Mouse (Mus musculus) right cerebral cortex, postnatal 25 days (tissue): ENCODE data around the gene Atxn2l.

ENCODE experiments used
- DNase-seq: peaks from one replicate; pipeline ENCODE4 v3.0.0; 2022

Gene Atxn2l

DNA sequence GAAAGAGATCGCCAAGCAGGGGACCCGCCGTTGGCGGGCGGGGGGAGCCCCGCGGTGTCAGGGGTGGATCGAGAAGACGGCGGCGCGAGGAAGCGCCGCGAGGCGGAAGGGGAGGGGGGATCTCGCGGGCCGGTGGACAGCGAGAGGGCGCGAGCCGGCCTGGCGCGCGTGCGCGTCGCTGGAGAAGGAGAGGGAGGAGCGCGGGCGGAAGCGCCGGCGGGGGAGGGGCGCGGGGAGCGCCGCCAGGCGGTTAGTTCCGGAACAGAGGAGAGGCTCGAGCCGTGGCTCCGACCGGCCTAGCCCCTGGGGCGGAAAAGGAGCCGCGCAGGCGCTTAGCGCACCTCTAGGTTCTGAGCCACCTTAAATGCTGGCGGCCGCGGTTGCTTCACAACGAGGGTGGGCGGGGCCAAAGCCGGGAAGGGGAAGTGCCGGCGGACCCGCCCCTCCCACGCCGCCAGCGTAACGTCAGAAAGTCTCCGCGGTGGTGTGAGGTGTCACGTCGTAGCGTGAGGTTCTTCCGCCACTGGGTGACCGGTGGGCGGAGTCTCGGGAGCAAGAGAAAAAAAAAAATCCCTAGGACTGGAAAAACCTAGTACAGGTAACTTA, at the start of gene Atxn2l:
Gene Atxn2l, minus strand, starts transcription at position 165 of the 606 bp plus-strand sequence.
- peak; percentile 98 for DNase-seq

DNA sequence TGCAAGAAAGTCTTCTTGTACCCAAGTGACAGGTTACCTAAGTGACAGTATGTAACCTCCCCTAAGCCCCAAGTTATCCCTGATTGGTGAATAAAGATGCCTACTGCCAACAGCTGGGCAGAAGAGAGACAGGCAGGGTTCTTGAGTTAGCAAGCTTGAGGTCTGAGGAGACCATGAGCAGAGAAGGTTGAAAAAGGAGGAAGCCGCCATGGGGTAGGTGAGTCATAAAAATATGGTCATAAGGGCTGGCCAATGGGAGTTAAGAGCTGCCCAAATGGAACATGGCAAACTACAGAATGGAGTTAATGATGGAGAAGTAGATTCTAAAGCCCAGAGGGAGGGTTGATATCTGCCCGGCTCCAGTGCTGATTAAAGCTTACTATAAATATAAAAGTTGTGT, 42.4 kb upstream of the Atxn2l start:
- no peak for DNase-seq

DNA sequence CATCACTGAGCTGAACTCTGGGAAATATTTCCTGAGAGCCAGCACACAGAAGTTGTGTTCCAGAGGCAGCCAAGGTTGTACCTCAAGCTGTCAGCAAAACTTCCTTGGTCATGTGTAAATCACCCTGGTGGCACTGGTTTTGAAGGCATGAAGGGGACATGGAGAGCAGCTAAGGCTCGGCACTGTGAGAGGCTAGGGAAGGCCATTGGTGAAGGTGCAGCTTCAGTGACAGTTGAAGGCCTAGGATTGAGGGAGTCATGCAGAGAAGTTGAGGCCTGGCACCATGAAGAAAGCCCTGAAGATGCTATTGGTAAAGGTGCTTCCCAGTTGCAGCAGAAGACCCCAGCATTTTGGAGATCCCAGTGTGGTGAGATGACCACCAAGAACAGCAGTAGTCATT, 38.4 kb upstream of the Atxn2l start:
- DNase-seq = no peak

DNA sequence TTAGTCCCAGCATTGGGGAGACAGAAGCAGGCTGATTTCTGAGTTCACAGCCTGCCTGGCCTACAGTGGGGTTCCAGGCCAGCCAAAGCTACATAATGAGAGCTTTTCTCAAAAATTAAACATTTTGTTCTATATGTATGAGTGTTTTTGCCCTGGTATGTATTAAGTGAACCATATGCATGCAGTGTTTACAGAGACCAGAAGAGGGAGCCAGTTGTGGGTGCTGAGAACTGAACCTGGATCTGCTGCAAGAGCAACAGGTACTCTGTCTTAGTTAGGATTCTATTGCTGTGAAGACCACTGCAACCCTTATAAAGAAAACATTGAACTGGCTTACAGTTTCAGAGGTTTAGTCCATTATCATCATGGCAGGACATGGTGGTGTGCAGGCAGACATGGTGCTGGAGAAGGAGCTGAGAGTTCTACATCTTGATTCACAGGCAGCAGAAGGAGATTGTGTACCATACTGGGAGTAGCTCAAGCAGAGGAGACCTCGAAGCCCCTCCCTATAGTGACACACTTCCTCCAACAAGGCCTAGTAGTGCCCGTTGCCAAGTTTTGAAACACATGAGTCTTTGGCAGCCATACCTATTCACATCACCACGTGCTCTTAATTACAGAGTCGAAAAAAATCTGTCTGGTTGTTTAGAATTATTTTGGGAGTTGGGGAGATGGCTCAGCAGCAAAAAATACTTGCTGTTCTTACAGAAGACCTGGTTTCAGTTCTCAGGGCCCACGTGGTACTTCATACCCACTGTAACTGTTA, 34.8 kb upstream of the Atxn2l start:
- DNase-seq = no peak

DNA sequence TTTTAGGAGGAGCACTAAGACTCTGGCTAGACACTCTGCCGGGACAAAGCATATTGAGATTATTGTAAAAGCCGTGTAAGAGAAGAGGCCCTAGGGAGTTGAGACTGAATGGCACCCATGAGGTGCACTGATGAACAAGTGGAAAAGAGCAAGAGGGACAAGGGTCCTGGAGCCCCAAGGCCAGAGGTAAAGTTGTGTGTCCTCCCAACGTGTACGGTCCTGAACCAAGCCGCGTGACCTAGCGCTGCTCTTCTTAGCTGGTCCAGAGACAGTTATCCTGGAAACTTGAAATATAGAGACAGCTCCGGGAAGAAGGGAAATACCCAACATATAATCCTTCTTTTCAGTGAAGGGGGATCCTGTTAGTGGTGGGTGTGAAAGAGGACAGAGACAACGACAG, 33.2 kb upstream of the Atxn2l start:
- DNase-seq = no peak

DNA sequence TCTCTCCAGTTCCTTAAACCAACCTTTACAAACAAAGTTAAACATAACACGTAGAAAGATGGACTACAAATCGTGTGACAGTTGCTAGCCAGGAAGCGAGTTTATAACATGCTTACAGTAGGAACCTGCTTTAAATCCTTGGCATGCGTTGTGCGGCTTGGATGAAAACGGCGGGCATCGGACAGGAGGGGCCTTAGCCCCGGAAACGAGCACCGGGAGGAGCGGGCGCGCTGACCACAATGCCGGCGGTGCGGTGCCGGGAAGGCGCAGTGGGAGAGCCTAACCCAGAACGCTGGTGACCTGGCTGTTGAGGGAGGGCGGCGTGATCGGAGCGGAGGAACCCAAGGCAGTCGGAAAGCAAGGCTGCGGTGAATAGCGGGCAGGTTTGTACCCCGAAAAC, 32.5 kb upstream of the Atxn2l start:
- no peak for DNase-seq

DNA sequence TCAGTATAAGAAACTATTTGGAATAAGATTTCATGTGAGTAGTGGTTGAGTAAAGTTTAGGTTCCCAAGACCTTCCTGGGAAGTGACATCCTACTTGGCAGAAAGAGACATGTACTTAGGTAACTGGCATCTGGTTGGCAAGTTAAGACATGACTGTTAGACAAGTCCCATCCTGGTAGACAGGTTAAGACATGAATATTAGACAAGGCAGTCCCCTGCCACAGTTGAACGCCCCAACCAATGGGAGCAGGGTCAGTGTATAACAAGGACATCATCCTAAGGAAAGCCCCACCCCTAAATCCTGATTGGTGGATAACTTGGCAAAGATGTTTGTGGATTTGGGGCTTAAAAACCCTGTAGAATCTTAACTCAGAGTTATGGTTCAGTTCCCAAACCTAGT, 30.2 kb upstream of the Atxn2l start:
- no peak for DNase-seq

DNA sequence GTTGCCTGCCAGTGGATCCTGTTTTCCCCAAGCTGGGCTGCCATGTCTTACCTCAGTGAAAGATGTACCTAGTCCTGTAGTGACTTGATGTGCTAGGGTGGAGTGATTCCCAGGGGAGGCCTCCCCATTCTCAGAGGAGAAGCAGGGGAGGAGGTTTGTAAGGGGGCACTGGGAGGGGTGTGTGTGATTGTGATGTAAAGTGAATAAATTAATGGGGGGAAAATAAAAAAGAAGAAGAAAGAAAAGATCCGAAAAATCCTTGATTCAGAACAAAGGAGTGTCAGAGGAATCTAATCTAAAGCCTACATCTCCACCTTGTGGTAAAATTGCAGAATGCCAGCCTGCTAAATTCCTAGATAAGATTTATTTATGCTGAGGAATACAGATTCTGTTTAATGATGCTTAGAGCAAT, 24.9 kb upstream of the Atxn2l start:
- no peak for DNase-seq

DNA sequence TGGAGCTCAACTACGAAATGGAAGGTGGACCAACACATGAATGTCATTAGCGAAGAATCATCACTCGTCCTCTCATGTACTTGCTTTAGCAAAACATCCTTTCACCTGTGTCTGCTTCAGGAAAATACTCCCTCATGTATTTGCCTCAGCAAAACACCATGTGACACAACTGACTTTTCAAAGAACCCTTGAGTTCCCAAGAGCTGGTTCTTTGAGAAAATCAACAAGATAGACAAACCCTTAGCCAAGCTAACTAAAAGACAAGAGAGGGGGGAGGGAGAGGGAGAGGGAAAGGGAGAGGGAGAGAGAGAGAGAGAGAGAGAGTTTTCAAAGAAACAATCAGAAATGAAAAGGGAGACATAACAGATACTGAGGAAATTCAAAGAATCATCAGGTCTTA, 20.1 kb upstream of the Atxn2l start:
- no peak for DNase-seq

DNA sequence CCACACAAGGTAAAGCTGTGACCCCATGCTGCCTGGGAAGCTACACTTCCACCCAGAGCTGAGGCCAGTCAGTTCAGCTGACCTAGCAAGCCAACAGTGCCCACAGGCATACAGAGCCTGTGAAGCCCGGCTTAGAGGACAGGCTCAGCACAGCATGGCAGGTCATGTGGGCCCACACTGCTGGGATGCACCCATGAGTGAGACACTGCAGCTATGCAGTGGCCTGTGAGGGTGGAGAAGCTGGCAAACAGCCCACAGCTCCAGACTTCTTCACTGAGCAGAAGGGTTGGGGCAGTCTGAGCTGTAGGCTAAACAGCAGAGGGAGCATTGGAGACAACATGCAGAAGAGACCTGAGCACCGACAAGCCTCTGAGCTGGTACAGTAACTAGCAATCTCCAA, 16.3 kb upstream of the Atxn2l start:
- no peak for DNase-seq

DNA sequence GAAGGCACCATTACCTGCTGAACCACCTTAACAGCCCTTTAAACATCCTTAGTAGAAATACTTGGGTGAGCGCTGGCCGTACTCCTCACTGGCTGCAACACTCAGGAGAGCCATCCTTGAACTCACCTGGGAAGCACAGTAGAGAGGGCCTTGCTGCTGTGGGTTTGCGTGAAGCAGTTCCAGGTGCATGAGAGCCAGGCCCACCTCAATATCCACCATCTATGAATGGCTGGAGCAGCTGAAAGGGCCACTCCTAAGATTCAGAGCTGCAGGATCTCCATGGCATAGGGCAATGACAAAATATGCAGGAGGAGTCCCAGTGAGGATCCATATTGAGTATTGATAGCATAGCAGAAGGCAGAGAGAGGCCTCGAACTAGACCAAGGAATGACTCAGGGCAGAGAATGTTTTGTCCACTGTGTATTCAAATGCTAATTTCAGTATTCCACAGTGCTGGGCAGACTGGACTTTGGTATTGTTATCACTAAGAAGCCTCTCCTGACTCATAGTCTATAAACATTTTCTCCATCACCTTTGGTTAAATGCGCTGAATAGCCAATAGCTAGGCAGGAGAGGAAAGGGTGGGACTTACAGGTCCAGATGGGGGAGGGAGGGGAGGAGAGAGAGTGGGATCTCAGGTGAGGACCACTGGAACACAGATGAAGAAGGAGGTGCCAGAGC, 15.2 kb upstream of the Atxn2l start:
- DNase-seq = no peak

DNA sequence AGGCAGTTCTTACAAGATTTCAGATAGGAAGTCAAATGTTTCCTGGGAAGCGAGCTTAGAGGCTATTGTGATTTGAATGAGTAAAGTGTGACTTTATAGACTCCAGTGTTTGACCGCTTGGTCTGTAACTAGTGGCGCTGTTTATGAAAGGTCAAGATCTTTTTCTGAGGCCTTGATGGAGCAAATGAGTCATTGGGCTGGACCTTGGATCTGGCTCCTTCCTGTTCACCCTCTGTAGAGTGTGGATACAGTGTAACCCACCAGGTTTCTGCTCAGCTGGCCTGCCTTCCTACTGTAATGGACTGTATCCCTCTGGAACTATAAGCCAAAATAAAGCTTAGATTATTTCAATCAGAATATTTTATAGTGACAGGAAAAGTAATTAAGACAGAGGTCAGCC, 8.1 kb upstream of the Atxn2l start:
- no peak for DNase-seq

DNA sequence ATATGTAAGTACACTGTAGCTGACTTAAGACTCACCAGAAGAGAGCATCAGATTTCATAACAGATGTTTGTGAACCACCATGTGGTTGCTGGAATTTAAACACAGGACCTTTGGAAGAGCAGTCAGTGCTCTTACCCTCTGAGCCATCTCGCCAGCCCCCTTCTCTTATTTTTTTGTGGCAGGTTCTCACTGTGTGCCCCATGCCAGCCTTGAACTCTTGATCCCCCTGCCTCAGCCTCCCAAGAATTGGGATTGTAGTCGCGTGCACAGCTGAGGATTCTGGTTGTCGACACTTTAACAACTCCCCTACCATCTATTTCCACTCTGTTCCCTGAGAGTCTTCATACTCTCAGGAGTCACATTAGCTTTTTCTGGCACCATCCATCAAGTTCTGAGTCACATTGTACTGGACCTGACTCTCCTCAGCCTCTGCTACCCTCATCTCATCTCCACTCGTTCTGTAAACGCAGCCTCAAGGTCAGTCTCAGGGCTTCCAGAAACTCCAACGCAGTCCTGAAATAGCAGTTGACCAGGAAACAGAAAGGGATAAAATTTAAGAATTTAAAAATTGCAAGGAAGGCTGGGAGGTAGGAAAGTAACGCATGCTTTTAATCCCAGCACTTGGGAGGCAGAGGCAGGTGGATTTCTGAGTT, 4.0 kb upstream of the Atxn2l start:
- no peak for DNase-seq

DNA sequence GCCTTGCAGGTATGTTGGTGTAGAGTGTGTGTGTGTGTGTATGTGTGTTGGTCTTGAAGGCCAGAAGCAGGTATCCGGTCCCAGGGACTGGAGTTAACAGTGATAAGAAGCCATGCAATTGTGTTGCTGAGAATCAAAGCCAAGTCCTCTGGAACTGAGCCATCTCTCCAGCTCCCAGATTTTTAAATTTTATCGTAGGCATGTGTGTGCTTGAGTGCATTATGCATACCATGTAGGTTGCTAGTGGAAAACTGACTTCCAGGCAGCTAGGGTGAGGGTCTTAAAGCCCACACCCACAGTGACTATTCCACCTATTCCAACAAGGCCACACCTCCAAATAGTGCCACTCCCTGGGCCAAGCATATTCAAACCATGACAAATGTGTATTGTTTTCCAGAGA, 1.7 kb upstream of the Atxn2l start:
- DNase-seq = no peak

DNA sequence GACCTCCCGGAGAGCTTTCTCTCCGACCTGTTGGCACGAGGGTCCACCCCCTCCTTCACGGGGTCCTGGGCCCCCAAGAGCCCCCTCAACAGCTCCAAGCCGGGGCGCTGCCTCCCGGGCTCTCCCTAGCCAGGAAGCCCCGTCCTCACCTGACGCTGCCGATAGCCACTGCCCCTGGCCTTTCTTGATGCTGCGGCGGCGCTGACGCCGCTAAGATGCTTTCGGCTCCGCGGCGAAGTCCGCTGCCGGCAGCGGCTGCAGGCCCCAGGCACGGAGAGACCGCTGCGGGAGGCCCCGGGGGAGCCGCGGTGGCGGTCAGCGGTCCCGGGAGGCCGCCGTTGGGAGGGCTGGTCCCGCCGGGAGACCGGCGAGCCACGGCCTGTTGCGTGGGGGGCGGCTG, 486 bp downstream of the Atxn2l start:
- DNase-seq = no peak

DNA sequence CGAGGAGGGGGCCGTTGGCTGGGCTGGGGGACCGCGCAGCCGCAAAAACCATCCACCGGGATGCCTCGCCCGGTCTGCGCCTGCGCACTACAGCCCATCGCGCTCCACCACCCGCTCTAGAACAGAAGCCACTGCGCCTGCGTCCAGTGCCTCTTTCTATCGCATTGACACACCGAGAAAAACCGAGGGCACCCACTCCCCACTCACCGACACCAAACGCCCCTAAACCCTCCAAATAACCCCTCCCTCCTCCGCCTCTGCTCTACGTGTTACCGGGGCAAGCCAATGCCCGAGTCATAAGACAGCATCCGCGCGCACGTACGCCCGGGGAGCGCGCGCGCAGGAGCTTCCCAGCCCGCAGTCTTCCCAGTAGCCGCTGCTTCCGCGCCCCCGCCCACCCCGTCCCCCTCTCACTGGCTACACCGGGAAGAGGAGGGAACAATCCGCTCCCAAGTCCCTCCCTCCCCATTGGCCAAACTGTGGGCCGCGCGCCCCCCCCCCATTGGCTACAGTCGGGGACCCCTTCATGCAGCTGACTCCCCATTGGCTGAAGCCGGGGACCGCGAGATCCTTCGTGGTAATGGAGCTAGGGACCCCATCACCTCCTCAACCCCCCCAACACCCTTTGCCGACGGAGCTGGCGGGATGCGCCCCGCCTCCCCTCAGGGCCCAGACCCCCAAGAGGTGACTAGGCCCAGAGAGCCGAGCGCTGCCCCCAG, 1.1 kb downstream of the Atxn2l start:
- DNase-seq = peak; percentile 94

DNA sequence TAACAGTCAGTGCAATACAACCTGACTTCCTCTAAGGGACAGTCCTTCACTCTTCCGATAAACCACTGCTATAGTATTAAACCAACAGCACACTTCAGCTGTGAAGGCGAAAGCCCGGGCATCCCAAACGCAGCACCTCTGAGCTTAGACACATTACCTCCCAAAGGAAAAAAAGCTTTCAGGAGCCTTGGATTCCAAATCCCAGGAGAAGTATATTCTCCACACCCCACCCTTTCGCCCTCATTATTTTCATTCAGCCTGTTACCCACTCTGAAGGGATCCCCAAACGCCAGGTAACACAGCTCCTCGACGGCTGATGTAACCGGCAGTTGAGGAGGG, 1.6 kb downstream of the Atxn2l start:
- DNase-seq = no peak

DNA sequence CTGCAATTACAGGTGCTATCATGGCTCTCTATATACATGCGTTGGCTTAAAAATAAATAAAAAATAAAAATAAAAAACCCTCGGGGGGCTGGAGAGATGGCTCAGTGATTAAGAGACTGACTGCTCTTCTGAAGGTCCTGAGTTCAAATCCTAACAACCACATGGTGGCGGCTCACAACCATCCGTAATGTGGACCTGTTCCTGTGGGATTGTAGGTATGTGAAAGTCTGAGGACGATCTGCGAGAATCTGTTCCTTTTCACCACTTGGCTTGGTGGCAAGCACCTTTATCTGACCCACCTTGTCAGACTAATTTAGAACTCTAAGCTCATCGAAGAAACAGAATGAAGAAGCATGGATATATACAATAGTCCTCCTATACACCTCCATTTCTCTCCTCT, 3.8 kb downstream of the Atxn2l start:
- DNase-seq = no peak

DNA sequence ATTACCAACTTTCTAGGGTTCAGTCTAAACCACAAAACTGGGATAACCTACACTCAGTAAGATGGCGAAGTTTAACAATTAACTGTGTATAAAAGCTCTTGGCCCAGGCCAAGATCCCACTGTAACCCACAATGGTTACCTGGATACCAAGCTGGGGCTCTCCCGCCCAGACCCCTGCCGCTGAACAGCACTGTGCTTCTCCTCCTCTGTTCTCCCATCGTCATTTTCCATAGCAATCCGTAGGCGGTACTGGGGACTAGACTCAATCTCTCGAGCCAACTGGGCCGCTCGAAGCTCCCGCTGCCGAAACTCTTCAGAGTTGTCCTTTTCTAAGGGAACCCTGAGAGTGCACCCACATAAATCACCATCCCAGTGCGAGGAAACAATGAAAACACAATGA, 5.3 kb downstream of the Atxn2l start:
- no peak for DNase-seq

DNA sequence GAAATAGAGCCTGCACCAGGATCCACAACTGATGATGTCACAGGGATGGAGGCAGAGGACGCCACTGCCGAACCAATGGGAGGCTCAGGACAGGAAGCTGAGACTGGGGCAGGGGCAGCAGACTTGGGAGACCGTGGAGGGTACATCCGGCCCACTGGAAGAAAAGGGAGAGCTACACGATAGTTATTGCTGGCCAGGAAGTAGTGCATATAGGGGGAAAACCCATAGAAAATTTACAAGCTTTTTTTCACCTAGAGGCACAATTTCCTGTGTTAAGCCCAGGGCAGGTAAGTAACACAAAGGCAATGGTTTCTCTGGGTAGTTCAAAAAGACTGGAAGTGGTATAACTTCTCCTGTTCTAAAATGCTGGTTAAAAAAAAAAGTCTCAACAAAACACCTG, 6.8 kb downstream of the Atxn2l start:
- no peak for DNase-seq

DNA sequence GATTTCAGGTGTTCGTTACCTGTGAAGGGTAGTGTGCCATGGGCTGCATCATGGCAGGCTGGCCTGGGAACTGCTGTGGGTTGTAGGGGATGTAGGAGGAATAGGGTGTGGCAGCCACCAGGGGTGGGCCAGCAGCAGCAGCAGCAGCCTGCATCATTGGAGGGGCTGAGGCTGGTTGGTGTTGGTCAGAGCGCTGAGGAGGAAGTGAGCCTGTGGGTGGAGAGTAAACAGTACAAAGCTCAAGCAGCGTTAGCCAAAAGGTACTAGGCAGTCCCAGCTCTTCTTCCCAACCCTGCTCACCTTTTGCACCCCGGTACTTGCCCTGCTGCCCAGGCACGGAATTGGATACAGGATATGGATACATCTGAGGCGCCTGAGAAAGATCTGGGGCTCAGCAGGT, 9.1 kb downstream of the Atxn2l start:
- no peak for DNase-seq

DNA sequence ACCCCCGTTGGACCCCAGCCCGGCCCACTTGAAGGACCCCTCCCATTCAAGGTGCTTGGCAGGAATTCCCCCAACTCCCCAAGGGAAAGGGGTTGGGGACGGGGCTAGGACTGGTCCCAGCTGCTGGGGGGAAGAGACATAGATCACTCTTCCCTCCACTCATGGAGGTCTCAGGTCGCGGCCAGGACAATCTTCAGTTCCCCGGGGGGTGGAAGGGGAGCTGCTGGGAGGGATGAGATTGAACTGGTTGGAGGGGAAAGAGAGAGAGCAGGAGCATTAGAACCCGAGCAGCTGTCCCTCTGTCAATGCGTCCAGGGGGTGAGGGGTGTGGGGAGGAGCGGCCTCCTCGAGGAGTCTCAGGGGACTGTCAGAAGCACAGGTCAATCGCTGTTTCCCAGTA, 11.3 kb downstream of the Atxn2l start:
- no peak for DNase-seq

DNA sequence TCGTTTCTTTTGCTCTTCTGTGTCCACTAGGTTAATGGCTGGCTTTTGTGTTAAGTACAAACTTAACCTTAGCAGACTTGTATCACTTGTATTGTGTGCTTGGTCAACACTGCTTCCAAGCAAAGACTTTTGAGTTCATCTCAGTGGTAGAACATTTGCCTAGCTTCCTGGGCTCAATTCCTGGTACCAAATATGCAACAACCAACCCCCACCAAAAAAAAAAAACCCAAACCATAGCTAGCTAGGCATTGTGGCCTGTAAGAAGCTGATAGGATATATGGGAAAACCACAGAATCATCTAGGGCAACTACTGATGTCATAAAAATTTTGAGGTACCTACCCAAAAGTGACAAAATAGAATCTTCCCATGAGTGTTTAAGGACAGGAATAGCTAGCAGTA, 12.2 kb downstream of the Atxn2l start:
- no peak for DNase-seq
